Mouse (Mus musculus) thymus, adult 2 months (tissue): ENCODE measurements around the gene Slc22a6.

ENCODE experiments used
- CTCF ChIP-seq: fragments of 200-500 bp; IDR thresholded peaks from 2 replicates; pipeline ENCODE4 v1.5.1; 2012; ENCODE audit warnings: mild to moderate bottlenecking, control low read depth, low read length, moderate library complexity, borderline replicate concordance; ENCODE audit not compliant: control insufficient read depth, poor library complexity, insufficient read depth; ENCODE audit errors: extremely low read depth
- POLR2A ChIP-seq: fragments of 200-500 bp; IDR thresholded peaks from 2 replicates; pipeline ENCODE4 v1.6.1; 2012; ENCODE audit warnings: mild to moderate bottlenecking, low read length, control low read depth, moderate library complexity; ENCODE audit not compliant: control insufficient read depth, poor library complexity, insufficient read depth; ENCODE audit errors: extremely low read depth

- TF ChIP-seq POLR2A: no peak
- no peak for TF ChIP-seq CTCF
Measured at GRCm38 (mm10) chr19:8604536-8605240, 13.2 kb upstream of the Slc22a6 start.
